Mouse (Mus musculus) liver, embryonic 14.5 days (tissue): Measurements from ENCODE around the gene Lin37. TPM values are rescaled to one million over a fixed set of nuclear protein-coding genes. Genes with fewer than 3 reads are reported as not detected.

ENCODE experiments used
- ATAC-seq: fragments of 200-750 bp; cut with Nextera tagmentation; 2 replicates; pipeline ENCODE4 v1.8.0; 2017; ENCODE audit warnings: moderate number of reproducible peaks, mild to moderate bottlenecking, moderate library complexity; ENCODE audit not compliant: insufficient read depth
- DNase-seq, 3 experiments: peaks; one replicate each; pipeline ENCODE4 v3.0.0-alpha.2; 2012 to 2013; ENCODE audit warnings: low read depth in 3 of 3, low spot score in 3 of 3
- H3K27ac ChIP-seq: fragments of 300-500 bp; sonication (generic); 2 replicates; pipeline ENCODE4 v1.5.1; 2014; ENCODE audit warnings: moderate library complexity, mild to moderate bottlenecking, control low read depth, inconsistent platforms
- H3K27me3 ChIP-seq: fragments of 300-500 bp; sonication (generic); 2 replicates; pipeline ENCODE4 v1.6.1; 2014; ENCODE audit warnings: mild to moderate bottlenecking, low read length, moderate library complexity; ENCODE audit not compliant: control insufficient read depth, insufficient read depth
- H3K36me3 ChIP-seq: fragments of 300-500 bp; sonication (generic); replicated peaks from 2 replicates; pipeline ENCODE4 v1.6.1; 2014; ENCODE audit warnings: low read depth; ENCODE audit not compliant: control insufficient read depth, insufficient read depth
- H3K4me1 ChIP-seq, 2 experiments: fragments of 200-500 bp in 1 of 2; fragments of 300-500 bp in 1 of 2; sonication (generic) in 1 of 2; replicated peaks; 2 replicates each; pipeline ENCODE4 v1.6.1; 2012 to 2014; ENCODE audit warnings: antibody characterized with exemption in 1 of 2, inconsistent platforms in 1 of 2, low read length in 1 of 2; ENCODE audit not compliant: control insufficient read depth in 2 of 2, insufficient read depth in 2 of 2
- H3K4me2 ChIP-seq: fragments of 300-500 bp; sonication (generic); 2 replicates; pipeline ENCODE4 v1.6.1; 2014; ENCODE audit warnings: low read depth, mild to moderate bottlenecking, control low read depth, moderate library complexity
- H3K4me3 ChIP-seq, 2 experiments: fragments of 200-500 bp in 1 of 2; fragments of 300-500 bp in 1 of 2; sonication (generic) in 1 of 2; 2 replicates each; pipeline ENCODE4 v1.5.1; 2012 to 2014; ENCODE audit warnings: low read depth in 2 of 2, low read length in 2 of 2, mild to moderate bottlenecking in 2 of 2, control low read depth in 1 of 2, inconsistent platforms in 1 of 2, moderate library complexity in 1 of 2; ENCODE audit not compliant: insufficient read depth in 1 of 2
- H3K9ac ChIP-seq: fragments of 300-500 bp; sonication (generic); replicated peaks from 2 replicates; pipeline ENCODE4 v1.6.1; 2014; ENCODE audit warnings: mild to moderate bottlenecking, control low read depth, moderate library complexity
- H3K9me3 ChIP-seq: fragments of 300-500 bp; sonication (generic); 2 replicates; pipeline ENCODE4 v1.6.1; 2016; ENCODE audit warnings: low read length, mixed read lengths; ENCODE audit not compliant: control insufficient read depth
- CTCF ChIP-seq: IDR thresholded peaks from 2 replicates; pipeline ENCODE4 v1.5.1; 2016; ENCODE audit warnings: antibody characterized with exemption, low read depth, control low read depth
- EP300 ChIP-seq: IDR thresholded peaks from 2 replicates; pipeline ENCODE4 v1.6.1; 2016; ENCODE audit warnings: antibody characterized with exemption, low read depth
- WGBS: fragments of 180-500 bp; shearing (Covaris S2); extraction: QIAGEN DNeasy Blood & Tissue Kit; methylation state at CpG from one replicate; pipeline ENCODE4 v1.1.7; 2014; ENCODE audit not compliant: insufficient replicate concordance; 5-methylcytosine and 5-hydroxymethylcytosine counted together
- polyA plus RNA-seq, 2 experiments: library from polyadenylated mRNA; depleted of rRNA in 1 of 2; stranded (reverse) in 1 of 2; unstranded in 1 of 2; fragments of >200 nt; fragmentation: Nextera tagmentation in 1 of 2; extraction: Ambion mirVana in 1 of 2; gene quantifications; 2 replicates each; pipeline versions ENCODE4 v1.2.1 to v1.2.3; 2012 to 2014

Lin37 gene
- polyA plus RNA-seq, 2 experiments, result 17.6 to 21.2 TPM

DNA sequence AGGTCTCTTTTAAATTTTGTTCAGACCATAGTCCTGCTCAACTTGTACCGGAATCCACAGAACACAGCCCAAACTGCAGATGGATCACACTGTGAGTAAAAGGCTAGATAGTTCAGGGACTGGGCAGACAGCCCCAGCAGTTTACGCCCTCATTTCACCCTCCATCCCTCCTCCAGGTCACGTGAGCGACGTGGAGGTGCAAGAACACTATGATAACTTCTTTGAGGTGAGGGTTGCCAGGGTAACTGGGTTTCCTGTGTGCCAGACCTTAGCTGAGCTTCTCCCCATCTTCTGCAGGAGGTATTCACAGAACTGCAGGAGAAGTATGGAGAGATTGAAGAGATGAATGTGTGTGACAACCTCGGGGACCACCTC, 4.3 kb upstream of the Lin37 start:
- ATAC-seq, result no peak
- no peaks in the 10 kb centered on the region for H3K27me3 ChIP-seq
- DNase-seq, result peak in 1 of 3 experiments; percentile 22
- H3K9ac ChIP-seq, result peak overlapping the region; percentile 4
- peak overlapping the region; percentile 67 to 94 for H3K4me3 ChIP-seq
- peaks cover 7% of the 10 kb centered on the region for H3K36me3 ChIP-seq
- H3K9me3 ChIP-seq, result no peaks in the 10 kb centered on the region
- no peak for TF ChIP-seq CTCF
- no peak for TF ChIP-seq EP300
- H3K4me1 ChIP-seq, result peaks cover 5 to 10% of the 10 kb centered on the region in 2 experiments; a peak in 3 of 4 replicates
- peak overlapping the region; percentile 91 for H3K4me2 ChIP-seq
- no peak overlapping the region; the same call in 1 of the 2 replicates for H3K27ac ChIP-seq
- 22% methylated on average over 6 of the region's 6 CpGs for WGBS

DNA sequence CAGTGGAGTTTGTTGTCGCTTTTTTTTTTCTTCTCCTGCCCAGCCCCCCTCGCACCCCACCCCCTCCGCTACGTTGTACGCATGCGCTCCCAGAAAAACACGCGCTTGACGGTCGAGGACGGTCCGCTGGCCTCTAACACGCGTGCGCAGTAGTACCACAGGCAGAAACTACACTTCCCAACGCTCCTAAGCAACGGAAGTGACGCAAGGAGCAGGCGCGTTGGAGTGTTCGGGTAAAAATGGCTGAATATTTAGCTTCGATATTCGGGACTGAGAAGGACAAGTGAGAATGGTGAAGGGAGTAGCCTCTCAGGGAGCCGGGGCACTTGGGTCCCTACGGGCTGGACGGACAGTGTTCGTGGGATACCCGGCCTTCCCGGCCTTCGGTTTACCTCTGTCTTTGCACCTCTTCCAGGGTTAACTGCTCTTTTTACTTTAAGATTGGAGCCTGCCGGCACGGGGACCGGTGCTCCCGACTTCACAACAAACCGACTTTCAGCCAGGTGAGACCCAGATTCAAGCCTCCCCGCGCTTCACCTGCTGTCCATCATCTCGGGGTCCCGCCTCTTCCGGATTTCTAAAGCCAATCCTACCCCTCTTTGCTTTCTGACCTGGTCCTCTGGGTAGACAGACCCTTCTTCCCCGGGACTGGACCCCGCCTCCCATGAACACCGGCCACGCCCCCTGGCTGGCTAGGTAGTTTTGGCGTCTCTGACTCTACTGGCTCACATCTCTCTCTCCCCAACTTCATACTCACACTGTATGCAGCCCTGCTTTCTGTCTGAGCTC, 3.7 kb upstream of the Lin37 start, which contains the start of the genes U2af1l4, Gm49396 and Psenen:
U2af1l4 (plus strand) TSS at position 185 of the 789 bp plus-strand sequence.
Gm49396 (plus strand) TSS at position 228 of the 789 bp plus-strand sequence.
Psenen (minus strand) TSS at position 511 of the 789 bp plus-strand sequence.
- WGBS, result under 1% methylated on average over 45 of the region's 45 CpGs
- no peaks in the 10 kb centered on the region for H3K9me3 ChIP-seq
- H3K27ac ChIP-seq, result peak within 1 kb of the TSS; percentile 73
- ATAC-seq, result peak; percentile 82
- no peaks in the 10 kb centered on the region for H3K27me3 ChIP-seq
- peaks cover 2% of the 10 kb centered on the region for H3K36me3 ChIP-seq
- peak within 1 kb of the TSS; percentile 67 to 99 for H3K4me3 ChIP-seq
- peak; percentile 96 to 97 (median 97) for DNase-seq
- peak within 1 kb of the TSS; percentile 77 for H3K9ac ChIP-seq
- H3K4me1 ChIP-seq, result peaks cover 10 to 15% of the 10 kb centered on the region in 2 experiments
- TF ChIP-seq CTCF (peak; percentile 34; the same call in 1 of the 2 replicates), EP300 (no peak)
- H3K4me2 ChIP-seq, result peak within 1 kb of the TSS; percentile 91

DNA sequence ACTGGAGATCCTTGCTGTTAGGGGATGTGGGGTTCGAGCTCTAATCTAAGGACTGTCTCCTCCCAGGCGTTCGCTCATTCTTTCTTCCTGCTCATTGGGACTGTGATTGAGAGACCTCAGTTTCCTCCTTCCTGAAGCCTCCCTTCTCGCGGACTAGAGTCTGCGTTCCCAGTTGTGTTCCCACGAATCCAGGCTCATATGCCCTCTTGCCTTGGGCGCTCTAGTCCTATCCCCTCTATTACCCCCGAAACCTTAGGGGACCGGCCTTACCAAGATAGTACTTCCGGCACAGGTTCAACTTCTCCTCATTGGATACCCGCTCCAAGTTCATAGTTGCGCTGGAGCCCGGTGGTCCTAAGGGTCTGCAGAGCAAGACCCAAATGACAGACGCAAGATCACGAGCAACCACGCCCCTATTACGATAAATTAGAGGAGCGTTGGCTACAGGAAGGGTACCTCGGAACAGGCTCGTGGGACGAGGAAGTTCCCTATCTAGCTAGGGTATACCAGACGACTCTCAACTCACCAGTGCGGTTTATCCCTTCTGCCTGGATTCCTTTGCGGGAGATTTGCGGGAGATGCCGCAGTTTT, 3.0 kb upstream of the Lin37 start:
- Histone ChIP-seq H3K36me3 (0 out of 2 replicates have a peak, but pooled peaks cover 2% of the 10 kb centered on the region), H3K4me1 (peaks cover 12 to 17% of the 10 kb centered on the region in 2 experiments), H3K4me2 (peak overlapping the region; percentile 91), H3K9me3 (no peaks in the 10 kb centered on the region), H3K9ac (peak overlapping the region; percentile 77), H3K27ac (peak overlapping the region; percentile 69), H3K27me3 (no peaks in the 10 kb centered on the region), H3K4me3 (peak overlapping the region; percentile 67 to 99)
- DNase-seq (peak in 1 of 3 experiments; percentile 19), ATAC-seq (no peak)
- no peak for TF ChIP-seq CTCF
- TF ChIP-seq EP300, result no peak
- 0% methylated on average over 27 of the region's 27 CpGs for WGBS

DNA sequence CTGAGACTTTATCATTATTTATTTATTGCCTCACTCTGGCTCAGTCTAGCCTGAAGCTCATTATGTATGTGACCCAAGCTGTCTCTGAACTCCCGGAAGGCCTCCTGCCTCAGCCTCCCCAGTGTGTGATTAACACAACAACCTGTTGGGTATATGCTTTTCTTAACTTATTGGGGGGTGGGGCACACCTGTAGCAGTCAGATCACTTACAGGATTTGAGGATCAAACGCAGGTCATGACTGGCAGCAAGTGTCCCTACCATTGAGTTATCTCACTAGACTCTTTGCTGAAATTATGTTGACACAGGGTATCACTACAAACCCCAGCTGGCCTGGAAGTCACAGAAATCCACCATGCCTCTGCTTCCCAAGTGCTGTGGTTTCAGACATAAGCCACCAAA, 658 bp upstream of the Lin37 start:
- H3K4me1 ChIP-seq, result peaks cover 12 to 17% of the 10 kb centered on the region in 2 experiments
- H3K4me2 ChIP-seq, result peak overlapping the region; percentile 92

More for the DNA sequence above, 658 bp upstream of the Lin37 start:
- DNase-seq (no peak), ATAC-seq (no peak)
- Histone ChIP-seq H3K4me3 (peak overlapping the region in 1 of 2 experiments; percentile 83; a peak in 2 of 4 replicates), H3K9me3 (no peaks in the 10 kb centered on the region), H3K36me3 (peaks cover 17% of the 10 kb centered on the region), H3K9ac (no peak overlapping the region; the same call in 1 of the 2 replicates), H3K27me3 (no peaks in the 10 kb centered on the region), H3K27ac (peak overlapping the region; percentile 43)
- TF ChIP-seq EP300, result no peak
- TF ChIP-seq CTCF, result no peak
- 74% methylated on average over 2 of the region's 2 CpGs for WGBS
